11 mouse cellular contexts compared by ENCODE assay signal in the genomic region with DNA sequence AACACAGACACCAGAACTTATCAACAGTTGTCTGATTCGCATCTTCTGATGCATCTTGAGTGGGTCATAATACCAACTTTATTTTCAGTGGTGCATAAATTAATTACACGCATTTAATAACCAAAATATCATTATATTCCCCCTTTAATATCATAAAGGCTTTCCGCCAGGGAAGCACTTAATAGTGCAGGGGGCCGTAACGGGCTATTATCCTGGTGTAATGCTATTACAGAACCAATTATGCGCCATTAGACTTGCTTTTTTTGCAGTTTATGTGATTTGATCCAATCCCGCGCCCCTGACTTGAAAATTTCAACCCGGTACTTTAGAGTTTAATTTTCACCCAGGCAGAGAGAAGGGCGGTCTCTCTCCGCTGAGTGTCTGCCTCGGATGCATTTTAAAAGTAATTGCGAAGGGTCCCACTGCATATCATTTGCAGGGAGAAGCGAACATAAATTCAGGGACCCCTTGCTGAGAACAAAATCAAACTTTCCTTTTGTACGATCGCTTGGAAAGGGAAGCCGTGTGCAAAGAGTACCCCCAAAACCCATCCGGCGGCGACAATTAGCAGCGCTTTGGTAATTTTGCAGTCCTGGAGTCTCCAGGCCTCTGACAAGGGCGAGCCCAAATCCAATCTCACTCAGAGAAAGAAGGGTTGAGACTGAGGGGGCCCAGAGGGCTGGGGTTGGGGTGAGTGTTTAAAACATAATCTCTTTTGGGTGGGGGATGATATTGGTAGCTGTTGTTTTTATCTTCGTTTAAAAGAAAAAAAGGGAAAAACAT. TPM values are rescaled to one million over a fixed set of nuclear protein-coding genes. Genes with fewer than 3 reads are reported as not detected.
DNase-seq lines count a peak whose midpoint lies in the region; ATAC-seq and TF ChIP-seq lines count a peak whose summit lies in the region.
"Had no signal": no experiment of that assay in that cellular context is flagged by ENCODE, and none has a peak within 500 bp of the region (broad histone marks: within the 10 kb centered on the region; RNA-seq: fewer than 3 reads in every experiment).

No protein-coding gene starts in this region.

- H3K27me3 ChIP-seq in limb, embryonic 11.5 days (ENCODE audit: control insufficient read depth, insufficient read depth, low read length), result peaks cover 78% of the 10 kb centered on the region
- H3K27me3 ChIP-seq in limb, embryonic 10.5 days (ENCODE audit: low read depth, poor library complexity, severe bottlenecking), result peaks cover 100% of the 10 kb centered on the region
- H3K27me3 ChIP-seq in forebrain, embryonic 16.5 days (replicated peaks; ENCODE audit: control insufficient read depth, insufficient read depth, low read length), result peaks cover 76% of the 10 kb centered on the region
- H3K27me3 ChIP-seq in midbrain, embryonic 11.5 days (ENCODE audit: control insufficient read depth, insufficient read depth, low read length), result peaks cover 72% of the 10 kb centered on the region

- no peaks in the 10 kb centered on the region for H3K9me3 ChIP-seq in limb, embryonic 11.5 days (ENCODE audit: control insufficient read depth, low read length)
- H3K9me3 ChIP-seq in limb, embryonic 10.5 days (replicated peaks), result no peaks in the 10 kb centered on the region
- no peaks in the 10 kb centered on the region for H3K9me3 ChIP-seq in forebrain, embryonic 16.5 days (ENCODE audit: control insufficient read depth, low read length)
- H3K9me3 ChIP-seq in midbrain, embryonic 11.5 days (ENCODE audit: control insufficient read depth, low read length), result no peaks in the 10 kb centered on the region

- no peak overlapping the region for H3K27ac ChIP-seq in limb, embryonic 11.5 days (replicated peaks; ENCODE audit: low read depth, low read length)
- H3K27ac ChIP-seq in limb, embryonic 10.5 days, result no peak overlapping the region
- H3K27ac ChIP-seq in forebrain, embryonic 16.5 days (ENCODE audit: low read length), result no peak overlapping the region
- no peak overlapping the region for H3K27ac ChIP-seq in midbrain, embryonic 11.5 days (ENCODE audit: low read depth, low read length)
- H3K27ac ChIP-seq in gastrocnemius, adult 2 months, result no peak overlapping the region

- WGBS in limb, embryonic 11.5 days, result 5% methylated on average over 23 of the region's 23 CpGs
- WGBS in limb, embryonic 10.5 days, result 6% methylated on average over 23 of the region's 23 CpGs
- WGBS in forebrain, embryonic 16.5 days, result 3% methylated on average over 23 of the region's 23 CpGs
- WGBS in midbrain, embryonic 11.5 days, result 4% methylated on average over 23 of the region's 23 CpGs

- H3K4me2 ChIP-seq in limb, embryonic 11.5 days (ENCODE audit: low read depth, severe bottlenecking), result no peak overlapping the region
- H3K4me2 ChIP-seq in forebrain, embryonic 16.5 days (ENCODE audit: low read length), result peak overlapping the region; percentile 52
- no peak overlapping the region; the same call in none of the 2 replicates for H3K4me2 ChIP-seq in midbrain, embryonic 11.5 days

- H3K9ac ChIP-seq in limb, embryonic 11.5 days (ENCODE audit: low read length), result no peak overlapping the region
- no peak overlapping the region for H3K9ac ChIP-seq in forebrain, embryonic 16.5 days (replicated peaks; ENCODE audit: low read depth, low read length)
- no peak overlapping the region for H3K9ac ChIP-seq in midbrain, embryonic 11.5 days (ENCODE audit: low read length)

- peak; percentile 30 for DNase-seq in limb, embryonic 11.5 days (ENCODE audit: low spot score)
- no peak for DNase-seq in limb, embryonic 10.5 days (ENCODE audit: low spot score)
- peak; percentile 95 for DNase-seq in midbrain, embryonic 11.5 days (ENCODE audit: low spot score, missing footprints)
- DNase-seq in lung, postnatal 4 days, result no peak
- DNase-seq in gastrocnemius, adult 2 months, result no peak
- DNase-seq: kidney, postnatal 25 days; lung, postnatal 14 days; right cerebral cortex, postnatal 14 days had no signal

- peaks cover 3% of the 10 kb centered on the region; the same call in 1 of the 2 replicates for H3K4me1 ChIP-seq in limb, embryonic 11.5 days (ENCODE audit: control insufficient read depth, insufficient read depth, low read length)
- H3K4me1 ChIP-seq in limb, embryonic 10.5 days, result peaks cover 26% of the 10 kb centered on the region
- peaks cover 26% of the 10 kb centered on the region for H3K4me1 ChIP-seq in forebrain, embryonic 16.5 days (replicated peaks; ENCODE audit: control insufficient read depth, insufficient read depth, low read length)
- H3K4me1 ChIP-seq in midbrain, embryonic 11.5 days (ENCODE audit: control insufficient read depth, insufficient read depth, low read length), result peaks cover 19% of the 10 kb centered on the region

- intact Hi-C loops in gastrocnemius, adult 2 months (cut with DNase I), result no loop called here

- no peak for ATAC-seq in limb, embryonic 11.5 days (ENCODE audit: insufficient number of reproducible peaks, low FRiP score, low TSS enrichment, low read depth)
- no peak for ATAC-seq in forebrain, embryonic 16.5 days
- no peak for ATAC-seq in midbrain, embryonic 11.5 days (ENCODE audit: low FRiP score)
- no peak for ATAC-seq in inflammation-experienced regulatory T-cells, adult 6 months

- no peaks in the 10 kb centered on the region for H3K36me3 ChIP-seq in limb, embryonic 11.5 days (ENCODE audit: control insufficient read depth, insufficient read depth, low read length)
- H3K36me3 ChIP-seq in limb, embryonic 10.5 days, result no peaks in the 10 kb centered on the region
- H3K36me3 ChIP-seq in forebrain, embryonic 16.5 days (ENCODE audit: control insufficient read depth, insufficient read depth), result no peaks in the 10 kb centered on the region
- H3K36me3 ChIP-seq in midbrain, embryonic 11.5 days (ENCODE audit: control insufficient read depth, insufficient read depth, low read length), result no peaks in the 10 kb centered on the region

- no peak for TF ChIP-seq CTCF in gastrocnemius, adult 2 months (IDR thresholded peaks at IDR 0.05)

- no peak overlapping the region for H3K4me3 ChIP-seq in limb, embryonic 11.5 days (ENCODE audit: low read depth, low read length)
- H3K4me3 ChIP-seq in limb, embryonic 10.5 days, result no peak overlapping the region; the same call in 1 of the 2 replicates
- no peak overlapping the region for H3K4me3 ChIP-seq in forebrain, embryonic 16.5 days (replicated peaks; ENCODE audit: low read length)
- H3K4me3 ChIP-seq in midbrain, embryonic 11.5 days (ENCODE audit: low read depth, low read length), result peak overlapping the region; percentile 28
- H3K4me3 ChIP-seq in gastrocnemius, adult 2 months, result no peak overlapping the region

RNA-seq across cellular contexts. Expression of a gene that starts 0.6 kb away (rescaled TPM):
- 0.16 TPM in 1 of 2 replicates, not detected in the other for polyA plus RNA-seq in limb, embryonic 11.5 days (2014; fragmentation: Nextera tagmentation; extraction: Ambion mirVana)
- not detected in 2 replicates for polyA plus RNA-seq in limb, embryonic 10.5 days (2016; fragmentation: Nextera tagmentation; extraction: Ambion mirVana)
- polyA plus RNA-seq in forebrain, embryonic 16.5 days (2015; fragmentation: Nextera tagmentation; extraction: Ambion mirVana), result not detected in 2 replicates
- polyA plus RNA-seq in midbrain, embryonic 11.5 days (2014; fragmentation: Nextera tagmentation; extraction: Ambion mirVana), result 9.7 and 9.8 TPM in 2 replicates
- not detected for total RNA-seq in gastrocnemius, adult 2 months (2021)
- polyA plus RNA-seq in inflammation-experienced regulatory T-cells, adult 6 months (2017; shearing (Covaris generic)), result under 1 TPM in 1 of 3 experiments, not detected in 2; 0.26 TPM
- total RNA-seq: left cerebral cortex, postnatal 4 days had no signal

Comparison
In these comparisons a context has a peak if more than half of its experiments do, and no peak if none do; other contexts are left out.
1. DNase-seq: peak in limb, embryonic 11.5 days (single experiment) and midbrain, embryonic 11.5 days (single experiment); none in limb, embryonic 10.5 days (single experiment), lung, postnatal 4 days (0 of 2) and gastrocnemius, adult 2 months (single experiment).